Mouse (Mus musculus) ES-E14 (cell line): ENCODE results near the gene Nfasc. TPM values are rescaled to one million over a fixed set of nuclear protein-coding genes. Genes with fewer than 3 reads are reported as not detected.

Source experiments
- DNase-seq: peaks from one replicate; pipeline ENCODE4 v3.0.0-alpha.2; 2013; ENCODE audit warnings: low read depth, low spot score
- H3K27ac ChIP-seq: 2 replicates; pipeline ENCODE4 v1.5.1; 2012; ENCODE audit warnings: low read depth, mild to moderate bottlenecking, low read length, moderate library complexity, mixed read lengths; ENCODE audit not compliant: poor library complexity, insufficient read depth, severe bottlenecking
- H3K36me3 ChIP-seq: 2 replicates; pipeline ENCODE4 v1.6.1; 2012; ENCODE audit warnings: mild to moderate bottlenecking, low read length, moderate library complexity, mixed read lengths; ENCODE audit not compliant: control insufficient read depth, poor library complexity, insufficient read depth, severe bottlenecking
- H3K4me1 ChIP-seq, 2 experiments: fragments of 150-350 bp in 1 of 2; sonication (generic) in 1 of 2; 2 replicates each; pipeline ENCODE4 v1.6.1; 2012; ENCODE audit warnings: low read length in 2 of 2, mild to moderate bottlenecking in 1 of 2, mixed read lengths in 1 of 2; ENCODE audit not compliant: control insufficient read depth in 2 of 2, insufficient read depth in 2 of 2, poor library complexity in 1 of 2
- H3K4me3 ChIP-seq, 2 experiments: fragments of 150-350 bp in 1 of 2; sonication (generic) in 1 of 2; 2 replicates each; pipeline ENCODE4 v1.5.1; 2012; ENCODE audit warnings: low read length in 2 of 2, low read depth in 1 of 2, mild to moderate bottlenecking in 1 of 2, mixed read lengths in 1 of 2; ENCODE audit not compliant: insufficient read depth in 1 of 2, poor library complexity in 1 of 2, severe bottlenecking in 1 of 2
- H3K9ac ChIP-seq: 2 replicates; pipeline ENCODE4 v1.6.1; 2012; ENCODE audit warnings: low read depth, mild to moderate bottlenecking, low read length, mixed read lengths; ENCODE audit not compliant: poor library complexity, insufficient read depth, severe bottlenecking
- H3K9me3 ChIP-seq: fragments of 150-350 bp; sonication (generic); 2 replicates; pipeline ENCODE4 v1.6.1; 2012; ENCODE audit warnings: low read depth, mild to moderate bottlenecking, low read length; ENCODE audit not compliant: control insufficient read depth, insufficient read depth
- CHD2 ChIP-seq: IDR thresholded peaks from 2 replicates; pipeline ENCODE4 v1.6.1; 2014; ENCODE audit warnings: mild to moderate bottlenecking, low read depth, low read length, inconsistent platforms
- HCFC1 ChIP-seq: IDR thresholded peaks from 2 replicates; pipeline ENCODE4 v1.6.1; 2012; ENCODE audit warnings: low read length, inconsistent platforms, borderline replicate concordance; ENCODE audit not compliant: insufficient read depth
- MAFK ChIP-seq: IDR thresholded peaks from 2 replicates; pipeline ENCODE4 v1.6.1; 2014; ENCODE audit warnings: mild to moderate bottlenecking, low read depth, low read length, inconsistent platforms; ENCODE audit not compliant: insufficient read depth
- ZC3H11A ChIP-seq: IDR thresholded peaks from 2 replicates; pipeline ENCODE4 v1.6.1; 2012; ENCODE audit warnings: low read depth, mild to moderate bottlenecking, inconsistent platforms, low read length, borderline replicate concordance
- ZNF384 ChIP-seq: IDR thresholded peaks from 2 replicates; pipeline ENCODE4 v1.6.1; 2012; ENCODE audit warnings: low read depth, low read length, inconsistent platforms
- in situ Hi-C, 2 experiments: fragments of 600-800 bp; cut with MboI; formaldehyde crosslinking; loops; one replicate each; pipeline ENCODE4 v1.15.1; 2025; ENCODE audit warnings: low sequenced_read_pairs in 2 of 2, inconsistent platforms in 1 of 2; ENCODE audit not compliant: unreplicated experiment in 2 of 2
- total RNA-seq: library from RNA; depleted of rRNA; stranded (reverse); fragments of 300-350 nt; gene quantifications from 2 replicates; pipeline ENCODE4 v1.2.3, GENCODE M21; 2012

Nfasc gene
- total RNA-seq, 1 experiment: 8.9 TPM

DNA sequence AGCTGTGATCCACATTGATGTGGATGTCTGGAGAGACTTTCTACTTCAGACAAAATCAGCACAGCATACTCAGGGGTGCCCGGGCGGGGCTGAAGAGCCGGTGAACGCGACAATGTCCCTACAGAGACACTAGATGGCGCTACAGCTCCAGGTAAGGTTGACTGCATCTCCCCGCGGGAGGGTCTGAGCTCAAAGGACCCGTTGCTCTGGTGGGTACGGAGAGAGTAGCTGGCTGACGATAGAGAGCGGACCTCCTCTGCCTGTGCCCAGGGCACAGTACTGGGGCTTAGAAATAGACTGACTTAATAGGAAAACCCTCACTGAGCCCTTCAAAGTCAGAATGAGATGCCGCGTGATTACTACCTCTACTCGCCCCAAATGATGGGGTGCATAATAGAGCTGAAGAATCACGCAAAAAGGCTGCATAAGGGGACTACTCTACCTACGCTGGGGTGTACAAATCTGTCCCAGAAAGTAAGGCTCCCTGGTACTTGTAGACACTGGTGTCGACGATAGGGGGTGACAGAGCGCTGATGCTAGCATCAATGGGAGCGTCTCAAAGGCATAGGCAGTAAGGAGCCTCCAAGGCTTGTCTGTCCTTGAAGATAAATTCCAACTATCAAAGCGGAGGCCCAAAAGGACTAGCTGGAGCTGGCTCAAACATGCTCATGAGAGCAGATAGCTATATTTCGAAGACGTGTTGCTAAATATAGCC lies 17.2 kb upstream of the Nfasc start:
- in situ Hi-C loops: no loop called here
- Histone ChIP-seq H3K4me3 (peak overlapping the region; percentile 30 to 52; a peak in 3 of 4 replicates), H3K9ac (peak overlapping the region; percentile 32; the same call in 1 of the 2 replicates), H3K27ac (no peak overlapping the region), H3K4me1 (no peaks in the 10 kb centered on the region), H3K36me3 (no peaks in the 10 kb centered on the region), H3K9me3 (no peaks in the 10 kb centered on the region)
- DNase-seq: peak; percentile 67
- TF ChIP-seq ZC3H11A (peak; percentile 95; the same call in 1 of the 2 replicates), HCFC1 (0 out of 2 replicates have a peak, but pooled peaks have one; percentile 41), CHD2 (no peak)

DNA sequence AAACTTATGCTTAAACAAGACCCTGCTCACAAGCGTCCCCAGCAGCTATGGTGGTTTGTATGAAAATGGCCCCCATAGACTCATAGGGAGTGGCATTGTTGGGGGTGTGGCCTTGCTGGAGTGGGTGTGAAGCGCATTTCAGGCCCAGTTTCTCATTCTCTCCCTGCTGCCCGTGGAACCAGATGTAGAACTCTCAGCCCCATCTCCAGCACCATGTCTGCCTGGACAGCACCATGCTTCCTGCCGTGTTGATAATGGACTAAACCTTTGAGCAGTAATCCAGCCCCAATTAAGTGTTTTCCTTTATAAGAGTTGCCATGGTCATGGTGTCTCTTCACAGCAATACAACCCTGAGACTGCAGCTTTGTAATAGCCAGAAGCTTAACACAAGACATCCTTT lies 13.6 kb upstream of the Nfasc start:
- Histone ChIP-seq H3K4me1 (no peaks in the 10 kb centered on the region), H3K9me3 (no peaks in the 10 kb centered on the region), H3K36me3 (no peaks in the 10 kb centered on the region), H3K27ac (no peak overlapping the region), H3K4me3 (no peak overlapping the region), H3K9ac (no peak overlapping the region)
- in situ Hi-C loops: no loop called here
- no peak for DNase-seq
- TF ChIP-seq CHD2 (no peak), HCFC1 (no peak), MAFK (no peak), ZC3H11A (no peak), ZNF384 (no peak)

DNA sequence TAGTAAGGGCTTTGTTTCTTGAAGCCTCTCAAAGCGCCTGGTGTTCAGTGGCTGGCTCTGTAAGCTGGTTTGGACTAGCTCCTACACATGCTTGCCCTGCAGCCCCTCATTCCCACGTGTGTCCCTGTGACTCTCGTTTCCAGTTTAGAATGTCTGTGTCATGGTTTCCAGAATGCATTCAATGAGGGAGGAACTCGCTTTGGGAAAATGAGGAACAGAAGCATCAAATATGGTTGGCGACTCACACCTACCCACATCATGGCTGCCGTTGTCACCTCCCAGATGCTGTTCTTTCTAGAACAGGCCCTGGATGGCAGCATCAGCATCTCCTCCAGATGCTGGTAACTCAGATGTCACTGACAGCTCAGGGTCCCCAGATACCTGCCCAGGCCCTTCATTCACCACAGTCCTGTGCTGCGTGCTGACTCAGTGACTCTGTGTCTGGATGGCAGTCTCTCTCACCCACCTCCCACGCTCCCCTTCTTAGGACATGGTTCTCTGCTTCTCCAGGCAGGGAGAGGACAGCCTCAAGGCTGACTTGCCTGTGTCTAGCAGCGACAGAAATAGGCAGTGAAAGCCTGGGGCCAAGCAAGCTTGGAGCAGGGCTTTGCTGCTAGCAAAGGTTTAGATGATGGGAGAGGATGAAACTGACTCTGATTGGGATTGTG lies 7.8 kb upstream of the Nfasc start:
- Histone ChIP-seq H3K4me1 (peaks cover 0 to 1% of the 10 kb centered on the region in 2 experiments; a peak in 1 of 4 replicates), H3K9ac (no peak overlapping the region), H3K27ac (no peak overlapping the region), H3K9me3 (no peaks in the 10 kb centered on the region), H3K4me3 (no peak overlapping the region), H3K36me3 (no peaks in the 10 kb centered on the region)
- DNase-seq: no peak
- TF ChIP-seq MAFK (no peak), ZNF384 (no peak), CHD2 (no peak), ZC3H11A (no peak), HCFC1 (no peak)
- in situ Hi-C loops: no loop called here

DNA sequence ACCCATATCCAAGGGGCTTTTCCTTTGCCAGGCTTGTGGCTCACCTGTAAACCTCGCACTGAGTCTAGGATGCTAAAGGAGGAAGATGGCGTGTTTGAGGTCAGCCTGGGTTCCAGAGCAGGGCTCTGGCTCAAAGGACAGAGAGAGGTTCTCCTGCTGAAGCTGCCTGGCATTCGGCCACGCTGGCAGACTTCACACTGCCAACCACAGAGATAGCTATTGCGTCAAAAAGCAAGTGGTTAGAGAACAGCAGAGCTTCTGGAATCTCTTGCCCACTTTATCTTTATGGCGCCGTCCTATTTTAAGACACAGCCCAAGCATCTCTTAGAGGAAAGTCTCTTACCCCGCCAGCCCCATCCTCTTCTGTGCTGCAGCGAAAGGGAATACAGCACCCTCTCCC lies 4.7 kb upstream of the Nfasc start:
- H3K9me3 ChIP-seq: no peaks in the 10 kb centered on the region
- H3K9ac ChIP-seq: no peak overlapping the region
- no peak overlapping the region for H3K27ac ChIP-seq
- no peaks in the 10 kb centered on the region for H3K36me3 ChIP-seq
- H3K4me1 ChIP-seq: peaks cover 0 to 4% of the 10 kb centered on the region in 2 experiments; a peak in 2 of 4 replicates
- no peak overlapping the region for H3K4me3 ChIP-seq
- DNase-seq: no peak
- TF ChIP-seq ZNF384 (no peak), MAFK (no peak), HCFC1 (no peak), ZC3H11A (no peak)
- in situ Hi-C loops: no loop called here
